Mouse (Mus musculus) spleen, adult 2 months (tissue): ENCODE results near the gene Tnip1. TPM values are rescaled to one million over a fixed set of nuclear protein-coding genes. Genes with fewer than 3 reads are reported as not detected.

Source experiments
- DNase-seq, 2 experiments: peaks; one replicate each; pipeline versions ENCODE4 v3.0.0 to v3.0.0-alpha.2; 2012 to 2021; ENCODE audit warnings: low spot score in 2 of 2, low read depth in 1 of 2
- H3K27ac ChIP-seq: fragments of 200-500 bp; 2 replicates; pipeline ENCODE4 v1.5.1; 2012; ENCODE audit warnings: low read length, inconsistent platforms; ENCODE audit not compliant: insufficient read depth
- H3K27me3 ChIP-seq: fragments of 200-500 bp; 2 replicates; pipeline ENCODE4 v1.6.1; 2012; ENCODE audit warnings: mild to moderate bottlenecking, moderate library complexity, low read length, inconsistent platforms; ENCODE audit not compliant: control insufficient read depth, insufficient read depth
- H3K36me3 ChIP-seq: fragments of 200-500 bp; 2 replicates; pipeline ENCODE4 v1.6.1; 2012; ENCODE audit warnings: mild to moderate bottlenecking, low read length, inconsistent platforms; ENCODE audit not compliant: control insufficient read depth, insufficient read depth
- H3K4me1 ChIP-seq: fragments of 200-500 bp; 2 replicates; pipeline ENCODE4 v1.6.1; 2011; ENCODE audit warnings: inconsistent platforms; ENCODE audit not compliant: control insufficient read depth, insufficient read depth, insufficient read length
- H3K4me3 ChIP-seq: fragments of 200-500 bp; 2 replicates; pipeline ENCODE4 v1.5.1; 2011; ENCODE audit warnings: mild to moderate bottlenecking, inconsistent platforms; ENCODE audit not compliant: insufficient read depth, insufficient read length; ENCODE audit errors: extremely low read depth
- CTCF ChIP-seq: fragments of 200-500 bp; IDR thresholded peaks from 2 replicates; pipeline ENCODE4 v1.5.1; 2011; ENCODE audit warnings: mild to moderate bottlenecking, inconsistent platforms; ENCODE audit not compliant: insufficient read depth, insufficient read length, insufficient replicate concordance; ENCODE audit errors: extremely low read depth
- POLR2A ChIP-seq: fragments of 200-500 bp; IDR thresholded peaks from 2 replicates; pipeline ENCODE4 v1.6.1; 2011; ENCODE audit warnings: low read depth, low read length, inconsistent platforms
- WGBS: fragments of 180-500 bp; shearing (Covaris S2); methylation state at CpG from one replicate; pipeline ENCODE4 v1.1.7; 2018; 5-methylcytosine and 5-hydroxymethylcytosine counted together
- polyA plus RNA-seq: library from polyadenylated mRNA; depleted of rRNA; stranded (reverse); fragments of >200 nt; gene quantifications from 2 replicates; pipeline ENCODE4 v1.2.3, GENCODE M21; 2012; rRNA removed

Tnip1 gene
- polyA plus RNA-seq, result 54.6 and 65.5 TPM in 2 replicates

GRCm38 (mm10) chr11:54962810-54963209 is at the start of gene Tnip1:
TSS of gene Tnip1 (minus strand) at chr11:54962917.
- peak in 1 of 2 experiments; percentile 62 for DNase-seq
- WGBS, result 18% methylated on average over 6 of the region's 6 CpGs
- no peaks in the 10 kb centered on the region for H3K27me3 ChIP-seq
- peaks cover 38% of the 10 kb centered on the region for H3K4me1 ChIP-seq
- TF ChIP-seq POLR2A (peak; percentile 12; the same call in 1 of the 2 replicates), CTCF (no peak)
- H3K36me3 ChIP-seq, result no peaks in the 10 kb centered on the region
- peak within 1 kb of the TSS; percentile 54 for H3K4me3 ChIP-seq
- peak within 1 kb of the TSS; percentile 60 for H3K27ac ChIP-seq

GRCm38 (mm10) chr11:55011440-55011839 is 48.7 kb upstream of the Tnip1 start:
- WGBS, result 57% methylated on average over 3 of the region's 3 CpGs
- no peaks in the 10 kb centered on the region for H3K4me1 ChIP-seq
- H3K27ac ChIP-seq, result no peak overlapping the region
- TF ChIP-seq CTCF, result no peak
- TF ChIP-seq POLR2A, result no peak
- peaks cover 58% of the 10 kb centered on the region for H3K36me3 ChIP-seq
- no peak overlapping the region for H3K4me3 ChIP-seq
- H3K27me3 ChIP-seq, result no peaks in the 10 kb centered on the region
- no peak for DNase-seq

- DNase-seq, result no peak
- Histone ChIP-seq H3K4me1 (no peaks in the 10 kb centered on the region), H3K4me3 (no peak overlapping the region), H3K36me3 (peaks cover 60% of the 10 kb centered on the region), H3K27ac (no peak overlapping the region), H3K27me3 (no peaks in the 10 kb centered on the region)
- 58% methylated on average over 6 of the region's 6 CpGs for WGBS
- TF ChIP-seq POLR2A, result no peak
- no peak for TF ChIP-seq CTCF
These were observed 45.5 kb upstream of the Tnip1 start for GRCm38 (mm10) chr11:55008230-55008629.

- TF ChIP-seq CTCF, result no peak
- no peak for TF ChIP-seq POLR2A
- 92% methylated on average over 5 of the region's 5 CpGs for WGBS
- H3K27me3 ChIP-seq, result no peaks in the 10 kb centered on the region
- DNase-seq, result no peak
- no peaks in the 10 kb centered on the region for H3K4me1 ChIP-seq
- H3K36me3 ChIP-seq, result peaks cover 59% of the 10 kb centered on the region
- no peak overlapping the region for H3K4me3 ChIP-seq
- H3K27ac ChIP-seq, result no peak overlapping the region
These were observed 43.0 kb upstream of the Tnip1 start for GRCm38 (mm10) chr11:55005684-55006083.

GRCm38 (mm10) chr11:55004970-55005502 is 42.3 kb upstream of the Tnip1 start:
- no peaks in the 10 kb centered on the region for H3K27me3 ChIP-seq
- 71% methylated on average over 7 of the region's 7 CpGs for WGBS
- H3K4me1 ChIP-seq, result no peaks in the 10 kb centered on the region
- H3K27ac ChIP-seq, result no peak overlapping the region
- DNase-seq, result no peak
- H3K4me3 ChIP-seq, result no peak overlapping the region
- no peak for TF ChIP-seq POLR2A
- TF ChIP-seq CTCF, result no peak
- peaks cover 54% of the 10 kb centered on the region for H3K36me3 ChIP-seq

- TF ChIP-seq CTCF, result no peak
- no peak for TF ChIP-seq POLR2A
- no peak for DNase-seq
- H3K4me1 ChIP-seq, result peaks cover 6% of the 10 kb centered on the region; the same call in 1 of the 2 replicates
- H3K27me3 ChIP-seq, result no peaks in the 10 kb centered on the region
- peak overlapping the region; percentile 17; the same call in 1 of the 2 replicates for H3K27ac ChIP-seq
- H3K4me3 ChIP-seq, result no peak overlapping the region
- peaks cover 43% of the 10 kb centered on the region for H3K36me3 ChIP-seq
- 34% methylated on average over 2 of the region's 2 CpGs for WGBS
These were observed 36.0 kb upstream of the Tnip1 start for GRCm38 (mm10) chr11:54998708-54999107.

GRCm38 (mm10) chr11:54998284-54998683 is 35.6 kb upstream of the Tnip1 start:
- 4% methylated on average over 12 of the region's 12 CpGs for WGBS
- peak; percentile 90; the same call in 1 of the 2 replicates for TF ChIP-seq CTCF
- no peak for TF ChIP-seq POLR2A
- DNase-seq, result peak in 1 of 2 experiments; percentile 63
- Histone ChIP-seq H3K36me3 (peaks cover 43% of the 10 kb centered on the region), H3K27me3 (no peaks in the 10 kb centered on the region), H3K4me1 (peaks cover 6% of the 10 kb centered on the region; the same call in 1 of the 2 replicates), H3K27ac (peak overlapping the region; percentile 17; the same call in 1 of the 2 replicates), H3K4me3 (no peak overlapping the region)
